Mouse (Mus musculus): Measurements from ENCODE around the gene Zfp281. TPM values are rescaled to one million over a fixed set of nuclear protein-coding genes. Genes with fewer than 3 reads are reported as not detected.

Gene Zfp281
- polyA plus RNA-seq, 1 experiment from 2014 or later = 38.5 TPM

GRCm38 (mm10) chr1:136594235-136594850 is 30.4 kb upstream of the Zfp281 start:
- Histone ChIP-seq H3K4me3 (ENCODE audit: low read depth, low read length) (no peak overlapping the region), H3K27ac (ENCODE audit: low read depth, low read length) (no peak overlapping the region), H3K27me3 (ENCODE audit: control insufficient read depth, insufficient read depth, low read length) (no peaks in the 10 kb centered on the region), H3K4me2 (replicated peaks; ENCODE audit: low read depth, low read length) (no peak overlapping the region), H3K36me3 (ENCODE audit: control insufficient read depth, insufficient read depth, low read length) (no peaks in the 10 kb centered on the region), H3K9ac (ENCODE audit: low read depth, low read length) (no peak overlapping the region), H3K4me1 (replicated peaks; ENCODE audit: control insufficient read depth, insufficient read depth, low read length) (no peaks in the 10 kb centered on the region), H3K9me3 (ENCODE audit: control insufficient read depth, low read length) (no peaks in the 10 kb centered on the region)
- 82% methylated on average over 5 of the region's 5 CpGs for WGBS
- no peak for ATAC-seq (ENCODE audit: low FRiP score)
- DNase-seq (ENCODE audit: low spot score) = no peak

DNA sequence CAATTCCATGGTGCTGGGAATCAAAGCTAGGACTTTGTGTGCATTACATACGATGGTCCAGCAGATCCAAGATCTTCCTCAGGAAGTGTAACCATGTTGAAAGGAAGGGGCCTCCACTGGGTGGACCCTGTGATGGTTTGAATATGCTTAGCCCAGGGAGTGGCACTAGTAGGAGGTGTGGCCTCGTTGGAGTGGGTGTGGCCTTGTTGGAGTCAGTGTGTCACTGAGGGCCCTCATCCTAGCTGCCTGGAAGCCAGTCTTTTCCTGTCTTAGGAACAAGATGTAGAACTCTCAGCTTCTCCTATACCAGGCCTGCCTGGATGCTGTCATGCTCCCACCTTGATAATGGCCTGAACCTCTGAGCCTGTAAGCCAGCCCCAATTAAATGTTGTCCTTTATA is 27.9 kb upstream of the Zfp281 start:
- Histone ChIP-seq H3K27me3 (ENCODE audit: control insufficient read depth, insufficient read depth, low read length) (no peaks in the 10 kb centered on the region), H3K27ac (ENCODE audit: low read depth, low read length) (no peak overlapping the region), H3K9me3 (ENCODE audit: control insufficient read depth, low read length) (no peaks in the 10 kb centered on the region), H3K4me3 (ENCODE audit: low read depth, low read length) (no peak overlapping the region), H3K9ac (ENCODE audit: low read depth, low read length) (no peak overlapping the region), H3K4me1 (replicated peaks; ENCODE audit: control insufficient read depth, insufficient read depth, low read length) (no peaks in the 10 kb centered on the region), H3K36me3 (ENCODE audit: control insufficient read depth, insufficient read depth, low read length) (no peaks in the 10 kb centered on the region), H3K4me2 (replicated peaks; ENCODE audit: low read depth, low read length) (no peak overlapping the region)
- DNase-seq (ENCODE audit: low spot score) (no peak), ATAC-seq (ENCODE audit: low FRiP score) (no peak)
- WGBS = 78% methylated on average over 2 of the region's 2 CpGs

DNA sequence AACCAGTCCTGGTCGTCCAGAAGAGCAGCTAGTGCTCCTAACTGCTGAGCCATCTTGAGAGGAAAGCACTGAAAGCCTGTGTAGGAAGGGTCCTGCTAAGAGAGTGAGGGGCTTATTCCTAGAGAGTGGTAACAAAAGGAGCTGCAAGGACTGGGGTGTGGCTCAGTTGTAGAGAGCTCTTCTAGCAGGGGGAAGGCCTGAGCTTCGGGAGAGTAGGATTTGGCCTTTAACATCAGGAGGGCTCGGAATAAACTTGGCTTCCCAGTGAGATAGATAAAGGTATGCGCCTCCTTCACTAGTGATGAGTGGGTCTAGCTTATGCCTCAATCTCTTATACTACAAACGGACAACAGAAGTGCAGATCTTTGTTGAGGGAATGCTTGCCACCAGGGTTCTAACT is 26.4 kb upstream of the Zfp281 start:
- no peak overlapping the region for H3K4me2 ChIP-seq (replicated peaks; ENCODE audit: low read depth, low read length)
- no peak overlapping the region for H3K4me3 ChIP-seq (ENCODE audit: low read depth, low read length)
- no peaks in the 10 kb centered on the region for H3K9me3 ChIP-seq (ENCODE audit: control insufficient read depth, low read length)
- WGBS = 73% methylated on average over 5 of the region's 5 CpGs
- H3K27ac ChIP-seq (ENCODE audit: low read depth, low read length) = no peak overlapping the region
- no peaks in the 10 kb centered on the region for H3K36me3 ChIP-seq (ENCODE audit: control insufficient read depth, insufficient read depth, low read length)
- H3K9ac ChIP-seq (ENCODE audit: low read depth, low read length) = no peak overlapping the region
- no peaks in the 10 kb centered on the region for H3K4me1 ChIP-seq (replicated peaks; ENCODE audit: control insufficient read depth, insufficient read depth, low read length)
- DNase-seq (ENCODE audit: low spot score) (no peak), ATAC-seq (ENCODE audit: low FRiP score) (no peak)
- no peaks in the 10 kb centered on the region for H3K27me3 ChIP-seq (ENCODE audit: control insufficient read depth, insufficient read depth, low read length)

- Histone ChIP-seq H3K4me3 (ENCODE audit: low read depth, low read length) (no peak overlapping the region), H3K4me1 (replicated peaks; ENCODE audit: control insufficient read depth, insufficient read depth, low read length) (no peaks in the 10 kb centered on the region), H3K9ac (ENCODE audit: low read depth, low read length) (no peak overlapping the region), H3K4me2 (replicated peaks; ENCODE audit: low read depth, low read length) (no peak overlapping the region), H3K27me3 (ENCODE audit: control insufficient read depth, insufficient read depth, low read length) (no peaks in the 10 kb centered on the region), H3K27ac (ENCODE audit: low read depth, low read length) (no peak overlapping the region), H3K36me3 (ENCODE audit: control insufficient read depth, insufficient read depth, low read length) (no peaks in the 10 kb centered on the region), H3K9me3 (ENCODE audit: control insufficient read depth, low read length) (no peaks in the 10 kb centered on the region)
- 94% methylated on average over 3 of the region's 3 CpGs for whole genome bisulfite sequencing
- DNase-seq (ENCODE audit: low spot score) = no peak
- ATAC-seq (ENCODE audit: low FRiP score) = no peak
These were observed 24.6 kb upstream of the Zfp281 start for GRCm38 (mm10) chr1:136600067-136600466.

- Histone ChIP-seq H3K27me3 (ENCODE audit: control insufficient read depth, insufficient read depth, low read length) (no peaks in the 10 kb centered on the region), H3K9me3 (ENCODE audit: control insufficient read depth, low read length) (no peaks in the 10 kb centered on the region), H3K4me3 (ENCODE audit: low read depth, low read length) (no peak overlapping the region), H3K9ac (ENCODE audit: low read depth, low read length) (no peak overlapping the region), H3K4me2 (replicated peaks; ENCODE audit: low read depth, low read length) (no peak overlapping the region), H3K4me1 (replicated peaks; ENCODE audit: control insufficient read depth, insufficient read depth, low read length) (no peaks in the 10 kb centered on the region), H3K27ac (ENCODE audit: low read depth, low read length) (no peak overlapping the region), H3K36me3 (ENCODE audit: control insufficient read depth, insufficient read depth, low read length) (no peaks in the 10 kb centered on the region)
- 86% methylated on average over 9 of the region's 9 CpGs for WGBS
- ATAC-seq (ENCODE audit: low FRiP score) (no peak), DNase-seq (ENCODE audit: low spot score) (no peak)
These were observed 23.9 kb upstream of the Zfp281 start for GRCm38 (mm10) chr1:136600647-136601345.

GRCm38 (mm10) chr1:136601346-136601888 is 23.3 kb upstream of the Zfp281 start:
- WGBS = 87% methylated on average over 10 of the region's 10 CpGs
- ATAC-seq (ENCODE audit: low FRiP score) (no peak), DNase-seq (ENCODE audit: low spot score) (no peak)
- H3K4me1 ChIP-seq (replicated peaks; ENCODE audit: control insufficient read depth, insufficient read depth, low read length) = no peaks in the 10 kb centered on the region
- H3K9ac ChIP-seq (ENCODE audit: low read depth, low read length) = no peak overlapping the region
- no peaks in the 10 kb centered on the region for H3K9me3 ChIP-seq (ENCODE audit: control insufficient read depth, low read length)
- H3K4me2 ChIP-seq (replicated peaks; ENCODE audit: low read depth, low read length) = no peak overlapping the region
- H3K27ac ChIP-seq (ENCODE audit: low read depth, low read length) = no peak overlapping the region
- no peaks in the 10 kb centered on the region for H3K27me3 ChIP-seq (ENCODE audit: control insufficient read depth, insufficient read depth, low read length)
- H3K36me3 ChIP-seq (ENCODE audit: control insufficient read depth, insufficient read depth, low read length) = no peaks in the 10 kb centered on the region
- no peak overlapping the region for H3K4me3 ChIP-seq (ENCODE audit: low read depth, low read length)

DNA sequence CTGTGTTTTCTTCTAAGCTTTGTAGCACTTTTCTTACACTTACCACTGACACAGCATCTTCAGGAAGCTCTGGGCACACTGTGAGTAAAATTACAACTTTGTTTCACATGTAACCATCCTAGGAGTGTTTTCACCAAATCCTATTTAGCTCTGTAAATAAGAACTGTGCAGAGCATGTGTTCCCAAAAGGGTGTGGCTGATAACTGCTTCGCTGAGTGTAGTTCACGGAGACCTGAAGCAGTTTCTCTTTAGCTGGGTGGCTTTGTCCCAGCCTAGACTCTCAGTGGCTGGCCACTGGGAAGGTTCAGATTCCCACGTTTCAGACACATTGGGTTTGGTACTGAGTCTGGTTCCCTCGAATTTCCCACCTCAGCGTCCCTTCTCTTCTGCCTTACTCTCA is 22.4 kb upstream of the Zfp281 start:
- WGBS = 83% methylated on average over 5 of the region's 5 CpGs
- DNase-seq (ENCODE audit: low spot score) (no peak), ATAC-seq (ENCODE audit: low FRiP score) (no peak)
- Histone ChIP-seq H3K4me1 (replicated peaks; ENCODE audit: control insufficient read depth, insufficient read depth, low read length) (no peaks in the 10 kb centered on the region), H3K36me3 (ENCODE audit: control insufficient read depth, insufficient read depth, low read length) (no peaks in the 10 kb centered on the region), H3K4me2 (replicated peaks; ENCODE audit: low read depth, low read length) (no peak overlapping the region), H3K4me3 (ENCODE audit: low read depth, low read length) (no peak overlapping the region), H3K27ac (ENCODE audit: low read depth, low read length) (no peak overlapping the region), H3K27me3 (ENCODE audit: control insufficient read depth, insufficient read depth, low read length) (no peaks in the 10 kb centered on the region), H3K9me3 (ENCODE audit: control insufficient read depth, low read length) (no peaks in the 10 kb centered on the region), H3K9ac (ENCODE audit: low read depth, low read length) (no peak overlapping the region)

DNA sequence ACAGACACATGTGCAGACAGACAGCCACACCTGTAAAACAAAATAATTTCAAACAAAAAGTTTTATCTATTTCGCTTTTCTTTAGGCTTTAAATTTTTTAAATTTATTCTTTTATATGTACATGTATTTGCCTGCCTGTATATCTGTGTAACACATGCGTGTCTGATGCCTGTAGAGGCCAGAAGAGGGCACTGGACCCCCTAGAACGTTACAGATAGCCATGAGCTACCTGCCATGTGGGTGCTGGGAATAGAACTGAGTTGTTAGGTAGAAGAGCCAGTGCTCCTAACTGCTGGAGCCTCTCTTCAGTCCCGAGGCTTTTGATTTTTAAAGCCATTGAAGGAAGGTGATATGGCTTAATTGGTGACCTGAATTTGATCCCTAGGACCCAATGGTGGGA is 20.5 kb upstream of the Zfp281 start:
- Histone ChIP-seq H3K9me3 (ENCODE audit: control insufficient read depth, low read length) (no peaks in the 10 kb centered on the region), H3K4me2 (replicated peaks; ENCODE audit: low read depth, low read length) (no peak overlapping the region), H3K27me3 (ENCODE audit: control insufficient read depth, insufficient read depth, low read length) (no peaks in the 10 kb centered on the region), H3K9ac (ENCODE audit: low read depth, low read length) (no peak overlapping the region), H3K4me3 (ENCODE audit: low read depth, low read length) (no peak overlapping the region), H3K4me1 (replicated peaks; ENCODE audit: control insufficient read depth, insufficient read depth, low read length) (no peaks in the 10 kb centered on the region), H3K36me3 (ENCODE audit: control insufficient read depth, insufficient read depth, low read length) (no peaks in the 10 kb centered on the region), H3K27ac (ENCODE audit: low read depth, low read length) (no peak overlapping the region)
- 81% methylated on average over 4 of the region's 4 CpGs for WGBS
- DNase-seq (ENCODE audit: low spot score) = no peak
- ATAC-seq (ENCODE audit: low FRiP score) = no peak

- no peak for ATAC-seq (ENCODE audit: low FRiP score)
- DNase-seq (ENCODE audit: low spot score) = no peak
- WGBS = 75% methylated on average over 9 of the region's 9 CpGs
- Histone ChIP-seq H3K4me2 (replicated peaks; ENCODE audit: low read depth, low read length) (no peak overlapping the region), H3K27me3 (ENCODE audit: control insufficient read depth, insufficient read depth, low read length) (no peaks in the 10 kb centered on the region), H3K9ac (ENCODE audit: low read depth, low read length) (no peak overlapping the region), H3K9me3 (ENCODE audit: control insufficient read depth, low read length) (no peaks in the 10 kb centered on the region), H3K36me3 (ENCODE audit: control insufficient read depth, insufficient read depth, low read length) (no peaks in the 10 kb centered on the region), H3K27ac (ENCODE audit: low read depth, low read length) (no peak overlapping the region), H3K4me1 (replicated peaks; ENCODE audit: control insufficient read depth, insufficient read depth, low read length) (no peaks in the 10 kb centered on the region), H3K4me3 (ENCODE audit: low read depth, low read length) (no peak overlapping the region)
These were observed 18.9 kb upstream of the Zfp281 start for GRCm38 (mm10) chr1:136605790-136606189.

Data from hindbrain, embryonic 11.5 days (tissue).